Mouse (Mus musculus) C2C12 (cell line): ENCODE measurements around the gene Reep6. TPM values are rescaled to one million over a fixed set of nuclear protein-coding genes. Genes with fewer than 3 reads are reported as not detected.

ENCODE experiments used
- H3K27me3 ChIP-seq: one replicate; pipeline ENCODE4 v1.6.1; 2011; ENCODE audit not compliant: control insufficient read depth, insufficient read depth, insufficient read length
- H3K36me3 ChIP-seq: one replicate; pipeline ENCODE4 v1.6.1; 2011; ENCODE audit not compliant: control insufficient read depth, insufficient read depth
- H3K4me3 ChIP-seq: one replicate; pipeline ENCODE4 v1.5.1; 2011; ENCODE audit warnings: mild to moderate bottlenecking, control low read depth; ENCODE audit not compliant: poor library complexity, insufficient read depth, severe bottlenecking
- H3K79me2 ChIP-seq: one replicate; pipeline ENCODE4 v1.6.1; 2011; ENCODE audit not compliant: control insufficient read depth, insufficient read depth
- H3K79me3 ChIP-seq: one replicate; pipeline ENCODE4 v1.6.1; 2011; ENCODE audit warnings: low read depth, control low read depth
- H3ac ChIP-seq: one replicate; pipeline ENCODE3; 2011; ENCODE audit warnings: low read depth; ENCODE audit not compliant: control insufficient read depth, insufficient read length
- CEBPB ChIP-seq: IDR thresholded peaks from one replicate; pipeline ENCODE4 v1.6.1; 2011; ENCODE audit warnings: low read depth, mild to moderate bottlenecking, control low read depth, moderate library complexity
- CTCF ChIP-seq: IDR thresholded peaks from one replicate; pipeline ENCODE4 v1.5.1; 2011; ENCODE audit not compliant: control insufficient read depth, insufficient read depth, insufficient read length
- FOSL1 ChIP-seq: IDR thresholded peaks from one replicate; pipeline ENCODE4 v1.8.0; 2011; ENCODE audit warnings: mild to moderate bottlenecking, low read length; ENCODE audit not compliant: poor library complexity, insufficient read depth, severe bottlenecking
- MAX ChIP-seq: IDR thresholded peaks from one replicate; pipeline ENCODE4 v1.6.1; 2011; ENCODE audit warnings: mild to moderate bottlenecking, control low read depth
- MYOD1 ChIP-seq: IDR thresholded peaks from one replicate; pipeline ENCODE4 v1.6.1; 2011; ENCODE audit warnings: low read depth; ENCODE audit not compliant: control insufficient read depth, insufficient read length
- MYOG ChIP-seq: IDR thresholded peaks from one replicate; pipeline ENCODE4 v1.6.1; 2011; ENCODE audit not compliant: control insufficient read depth, insufficient read length; ENCODE audit errors: extremely low read depth
- USF1 ChIP-seq: IDR thresholded peaks from one replicate; pipeline ENCODE4 v1.6.1; 2011; ENCODE audit warnings: low read depth, mild to moderate bottlenecking, control low read depth, moderate library complexity
- microRNA-seq: library from miRNA; unstranded; fragments of <30 nt; microRNA quantifications from one replicate; pipeline ENCODE4, GENCODE M21; 2019; ENCODE audit warnings: borderline microRNAs expressed
- polyA plus RNA-seq: library from polyadenylated mRNA; unstranded; fragments of >200 nt; fragmentation: generic; extraction: Trizol; gene quantifications from one replicate; pipeline ENCODE4 v1.2.1, GENCODE M21; 2012; ENCODE audit warnings: missing spikeins

Gene Reep6
- polyA plus RNA-seq, 1 experiment = 5.9 TPM

- H3K79me3 ChIP-seq = peaks cover 45% of the 10 kb centered on the region
- no peak overlapping the region for H3ac ChIP-seq
- H3K36me3 ChIP-seq = peaks cover 60% of the 10 kb centered on the region
- no peaks in the 10 kb centered on the region for H3K27me3 ChIP-seq
- H3K4me3 ChIP-seq = no peak overlapping the region
- H3K79me2 ChIP-seq = peaks cover 66% of the 10 kb centered on the region
- TF ChIP-seq CTCF (no peak), MAX (no peak)
These were observed 53.0 kb downstream of the Reep6 start for GRCm38 (mm10) chr10:80382641-80383365.

GRCm38 (mm10) chr10:80383431-80383830 is 53.7 kb downstream of the Reep6 start:
- Histone ChIP-seq H3K36me3 (peaks cover 60% of the 10 kb centered on the region), H3K4me3 (no peak overlapping the region), H3K79me3 (peaks cover 45% of the 10 kb centered on the region), H3K79me2 (peaks cover 66% of the 10 kb centered on the region), H3K27me3 (no peaks in the 10 kb centered on the region), H3ac (no peak overlapping the region)
- TF ChIP-seq CEBPB = no peak
- TF ChIP-seq FOSL1 = no peak
- no peak for TF ChIP-seq MYOG
- no peak for TF ChIP-seq USF1
- TF ChIP-seq CTCF = no peak
- no peak for TF ChIP-seq MAX
- TF ChIP-seq MYOD1 = no peak

GRCm38 (mm10) chr10:80384115-80384639 is 54.4 kb downstream of the Reep6 start:
- H3K4me3 ChIP-seq = no peak overlapping the region
- H3ac ChIP-seq = peak overlapping the region; percentile 4
- peaks cover 45% of the 10 kb centered on the region for H3K79me3 ChIP-seq
- peaks cover 66% of the 10 kb centered on the region for H3K79me2 ChIP-seq
- TF ChIP-seq MAX (no peak), CEBPB (no peak), MYOG (no peak), MYOD1 (no peak), USF1 (no peak), FOSL1 (no peak), CTCF (no peak)
- H3K27me3 ChIP-seq = no peaks in the 10 kb centered on the region
- peaks cover 60% of the 10 kb centered on the region for H3K36me3 ChIP-seq

- Histone ChIP-seq H3K4me3 (peak overlapping the region; percentile 11), H3K36me3 (peaks cover 55% of the 10 kb centered on the region)
- TF ChIP-seq MAX = no peak
- TF ChIP-seq MYOG = no peak
- no peak for TF ChIP-seq CTCF
- no peak for TF ChIP-seq USF1
- TF ChIP-seq MYOD1 = no peak
- TF ChIP-seq CEBPB = no peak
- TF ChIP-seq FOSL1 = no peak
These were observed 55.0 kb downstream of the Reep6 start for GRCm38 (mm10) chr10:80384709-80385108.

GRCm38 (mm10) chr10:80385310-80385709 is 55.6 kb downstream of the Reep6 start:
- Histone ChIP-seq H3K27me3 (no peaks in the 10 kb centered on the region), H3K79me2 (peaks cover 66% of the 10 kb centered on the region), H3K4me3 (peak overlapping the region; percentile 93), H3K79me3 (peaks cover 45% of the 10 kb centered on the region), H3ac (peak overlapping the region; percentile 76), H3K36me3 (peaks cover 52% of the 10 kb centered on the region)
- TF ChIP-seq CEBPB (no peak), MYOD1 (no peak), FOSL1 (no peak), USF1 (no peak), CTCF (no peak), MYOG (no peak), MAX (no peak)

More at GRCm38 (mm10) chr10:80384709-80385108, 55.0 kb downstream of the Reep6 start:
- peaks cover 45% of the 10 kb centered on the region for H3K79me3 ChIP-seq
- H3K27me3 ChIP-seq = no peaks in the 10 kb centered on the region
- H3ac ChIP-seq = peak overlapping the region; percentile 22
- H3K79me2 ChIP-seq = peaks cover 66% of the 10 kb centered on the region

Small RNA genes within 50 kb of the gene (microRNA-seq; reads per million reads assigned to microRNA genes)
- gene Gm22721 = not detected

Other genes with a start within 250 kb of the Reep6 start
- 29.4 TPM for gene Sbno2, start 224.4 kb upstream of the Reep6 start, polyA plus RNA-seq
- 106 TPM for gene Stk11, start 214.2 kb upstream of the Reep6 start, polyA plus RNA-seq
- gene Atp5d, start 191.3 kb upstream of the Reep6 start, polyA plus RNA-seq = 720 TPM
- gene Cbarp, start 189.1 kb upstream of the Reep6 start, polyA plus RNA-seq = 12.1 TPM
- gene Midn, start 181.7 kb upstream of the Reep6 start, polyA plus RNA-seq = 77.5 TPM
- gene Cirbp, start 164.0 kb upstream of the Reep6 start, polyA plus RNA-seq = 30.9 TPM
- 33.4 TPM for gene 1600002K03Rik, start 157.0 kb upstream of the Reep6 start, polyA plus RNA-seq
- 3.2 TPM for gene Efna2, start 150.5 kb upstream of the Reep6 start, polyA plus RNA-seq
- gene Mum1, start 103.5 kb upstream of the Reep6 start, polyA plus RNA-seq = 57.7 TPM
- gene Ndufs7, start 80.8 kb upstream of the Reep6 start, polyA plus RNA-seq = 288 TPM
- gene Gamt, start 68.9 kb upstream of the Reep6 start, polyA plus RNA-seq = 48.3 TPM
- 159 TPM for gene Dazap1, start 68.5 kb upstream of the Reep6 start, polyA plus RNA-seq
- gene Rps15, start 37.5 kb upstream of the Reep6 start, polyA plus RNA-seq = 5,397 TPM
- gene Apc2, start 34.0 kb upstream of the Reep6 start, polyA plus RNA-seq = 0.20 TPM
- 62.6 TPM for gene 2310011J03Rik, start 9.4 kb upstream of the Reep6 start, polyA plus RNA-seq
- 3.2 TPM for gene Pcsk4, start 455 bp upstream of the Reep6 start, polyA plus RNA-seq
- 18.3 TPM for gene Adamtsl5, start 18.5 kb downstream of the Reep6 start, polyA plus RNA-seq
- not detected for gene Plk5, start 26.5 kb downstream of the Reep6 start, polyA plus RNA-seq
- gene Mex3d, start 57.7 kb downstream of the Reep6 start, polyA plus RNA-seq = 37.4 TPM
- 326 TPM for gene Mbd3, start 69.6 kb downstream of the Reep6 start, polyA plus RNA-seq
- gene Uqcr11, start 76.9 kb downstream of the Reep6 start, polyA plus RNA-seq = 1,025 TPM
- gene Tcf3, start 103.7 kb downstream of the Reep6 start, polyA plus RNA-seq = 111 TPM
- not detected for gene Onecut3, start 164.9 kb downstream of the Reep6 start, polyA plus RNA-seq
- 0.13 TPM for gene Atp8b3, start 209.2 kb downstream of the Reep6 start, polyA plus RNA-seq
- 23.0 TPM for gene Rexo1, start 231.6 kb downstream of the Reep6 start, polyA plus RNA-seq
- 21.0 TPM for gene Klf16, start 247.4 kb downstream of the Reep6 start, polyA plus RNA-seq